Mouse (Mus musculus): ENCODE measurements around the gene Dnah12. TPM values are rescaled to one million over a fixed set of nuclear protein-coding genes. Genes with fewer than 3 reads are reported as not detected.
A peak's percentile ranks its signal among the peaks of the same experiment; 100 is the strongest.

The Dnah12 gene
- 0.01 and 0.06 TPM in 2 replicates for polyA plus RNA-seq (2016; fragmentation: Nextera tagmentation; extraction: Ambion mirVana)

DNA sequence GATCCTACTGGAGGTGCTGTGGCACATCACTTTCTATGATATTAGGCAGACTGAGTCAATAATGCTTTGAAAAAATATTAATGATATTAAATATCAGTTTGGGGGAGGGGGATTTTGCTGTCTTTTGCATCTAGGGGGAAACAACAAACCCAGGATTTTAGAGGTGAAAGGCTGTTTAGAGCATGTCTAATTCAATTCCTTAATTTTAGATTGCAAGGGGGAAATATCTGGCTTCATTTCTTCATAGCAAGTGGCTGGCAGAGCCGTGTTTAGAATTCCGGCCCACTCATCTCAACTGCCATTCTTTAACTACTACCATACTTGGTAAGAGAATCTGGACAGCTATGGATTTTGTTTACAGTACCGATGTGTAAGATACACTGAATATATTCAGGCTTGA lies at the start of gene Dnah12:
TSS of gene Dnah12 (plus strand) at position 301 of the 400 bp plus-strand sequence.
- no peak for ATAC-seq (ENCODE audit: insufficient number of reproducible peaks, insufficient read depth, low FRiP score, low TSS enrichment, low read depth)
- Histone ChIP-seq H3K36me3 (no peaks in the 10 kb centered on the region), H3K27ac (no peak within 1 kb of the TSS), H3K27me3 (no peaks in the 10 kb centered on the region), H3K4me3 (replicated peaks) (no peak within 1 kb of the TSS), H3K9me3 (no peaks in the 10 kb centered on the region), H3K4me2 (no peak within 1 kb of the TSS), H3K4me1 (replicated peaks) (no peaks in the 10 kb centered on the region), H3K9ac (replicated peaks) (no peak within 1 kb of the TSS)
- 92% methylated on average over 3 of the region's 3 CpGs for WGBS

- Histone ChIP-seq H3K4me3 (replicated peaks) (no peak overlapping the region; the same call in 1 of the 2 replicates), H3K36me3 (peaks cover 32% of the 10 kb centered on the region), H3K4me2 (peak overlapping the region; percentile 35), H3K4me1 (replicated peaks) (peaks cover 11% of the 10 kb centered on the region), H3K9ac (replicated peaks) (no peak overlapping the region), H3K9me3 (no peaks in the 10 kb centered on the region), H3K27ac (0 out of 2 replicates have a peak overlapping the region, but pooled peaks have one; percentile 25), H3K27me3 (no peaks in the 10 kb centered on the region)
- WGBS, result 37% methylated on average over 5 of the region's 5 CpGs
- no peak for ATAC-seq (ENCODE audit: insufficient number of reproducible peaks, insufficient read depth, low FRiP score, low TSS enrichment, low read depth)
Observed at GRCm38 (mm10) chr14:26645989-26646650, 47.0 kb upstream of the Dnah12 start.

GRCm38 (mm10) chr14:26647811-26648210 lies 45.3 kb upstream of the Dnah12 start:
- Histone ChIP-seq H3K27me3 (no peaks in the 10 kb centered on the region), H3K4me1 (replicated peaks) (peaks cover 11% of the 10 kb centered on the region), H3K9ac (replicated peaks) (no peak overlapping the region), H3K4me2 (no peak overlapping the region), H3K36me3 (peaks cover 45% of the 10 kb centered on the region), H3K9me3 (no peaks in the 10 kb centered on the region), H3K27ac (no peak overlapping the region), H3K4me3 (replicated peaks) (no peak overlapping the region)
- ATAC-seq (ENCODE audit: insufficient number of reproducible peaks, insufficient read depth, low FRiP score, low TSS enrichment, low read depth), result no peak
- WGBS, result 86% methylated on average over 2 of the region's 2 CpGs

DNA sequence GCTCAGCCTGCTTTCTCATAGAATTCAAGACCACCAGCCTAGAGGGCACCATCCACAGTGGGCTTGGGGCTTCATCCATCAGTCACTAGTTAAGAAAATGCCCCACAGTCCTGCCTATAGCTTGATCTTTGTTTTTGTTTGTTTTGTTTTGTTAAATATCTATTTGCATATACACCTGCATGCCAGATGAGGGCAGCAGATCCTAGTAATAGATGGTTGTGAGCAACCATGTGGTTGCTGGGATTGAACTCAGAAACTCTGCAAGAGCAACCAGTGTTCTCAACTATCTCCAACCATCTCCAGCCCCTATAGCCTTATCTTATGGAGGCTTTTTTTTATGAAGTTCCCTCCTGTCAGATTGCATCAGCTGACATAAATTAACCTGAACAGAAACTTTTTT lies 41.2 kb upstream of the Dnah12 start:
- Histone ChIP-seq H3K4me3 (replicated peaks) (no peak overlapping the region), H3K9me3 (no peaks in the 10 kb centered on the region), H3K4me2 (no peak overlapping the region), H3K27me3 (no peaks in the 10 kb centered on the region), H3K36me3 (peaks cover 77% of the 10 kb centered on the region), H3K27ac (no peak overlapping the region), H3K9ac (replicated peaks) (no peak overlapping the region), H3K4me1 (replicated peaks) (0 out of 2 replicates have a peak, but pooled peaks cover 3% of the 10 kb centered on the region)
- no peak for ATAC-seq (ENCODE audit: insufficient number of reproducible peaks, insufficient read depth, low FRiP score, low TSS enrichment, low read depth)

- peaks cover 53% of the 10 kb centered on the region for H3K36me3 ChIP-seq
- H3K4me2 ChIP-seq, result no peak overlapping the region
- no peak overlapping the region for H3K4me3 ChIP-seq (replicated peaks)
- no peak for ATAC-seq (ENCODE audit: insufficient number of reproducible peaks, insufficient read depth, low FRiP score, low TSS enrichment, low read depth)
- no peaks in the 10 kb centered on the region for H3K4me1 ChIP-seq (replicated peaks)
- H3K9ac ChIP-seq (replicated peaks), result no peak overlapping the region
- H3K27me3 ChIP-seq, result no peaks in the 10 kb centered on the region
- H3K9me3 ChIP-seq, result no peaks in the 10 kb centered on the region
- no peak overlapping the region for H3K27ac ChIP-seq
Observed at GRCm38 (mm10) chr14:26658178-26658577, 34.9 kb upstream of the Dnah12 start.

DNA sequence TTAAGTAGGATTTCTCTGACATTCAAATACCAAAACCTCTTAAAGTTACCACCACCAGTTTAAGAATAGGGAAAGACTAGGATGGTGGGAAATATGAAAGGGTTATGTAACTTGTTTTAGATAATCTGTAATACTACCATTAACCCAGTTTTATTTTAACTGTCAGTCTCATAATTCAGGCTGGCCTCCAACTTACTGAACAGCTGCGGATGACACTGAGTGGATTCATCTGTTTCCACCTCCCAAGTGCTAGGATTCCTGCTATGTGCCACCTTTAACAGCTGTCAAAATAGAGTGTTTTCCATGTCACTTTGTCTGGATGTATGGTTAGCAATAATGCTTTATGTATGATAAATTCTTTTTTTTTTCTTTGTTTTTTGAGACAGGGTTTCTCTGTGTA lies 32.8 kb upstream of the Dnah12 start:
- no peaks in the 10 kb centered on the region for H3K4me1 ChIP-seq (replicated peaks)
- no peak overlapping the region for H3K9ac ChIP-seq (replicated peaks)
- no peak overlapping the region for H3K4me3 ChIP-seq (replicated peaks)
- WGBS, result 98% methylated on average over 1 of the region's 1 CpGs
- H3K4me2 ChIP-seq, result no peak overlapping the region
- ATAC-seq (ENCODE audit: insufficient number of reproducible peaks, insufficient read depth, low FRiP score, low TSS enrichment, low read depth), result no peak
- H3K9me3 ChIP-seq, result no peaks in the 10 kb centered on the region
- H3K27me3 ChIP-seq, result no peaks in the 10 kb centered on the region
- H3K36me3 ChIP-seq, result peaks cover 46% of the 10 kb centered on the region
- H3K27ac ChIP-seq, result no peak overlapping the region

- H3K36me3 ChIP-seq, result peaks cover 44% of the 10 kb centered on the region
- 60% methylated on average over 3 of the region's 3 CpGs for WGBS
Observed at GRCm38 (mm10) chr14:26662016-26662415, 31.1 kb upstream of the Dnah12 start.

DNA sequence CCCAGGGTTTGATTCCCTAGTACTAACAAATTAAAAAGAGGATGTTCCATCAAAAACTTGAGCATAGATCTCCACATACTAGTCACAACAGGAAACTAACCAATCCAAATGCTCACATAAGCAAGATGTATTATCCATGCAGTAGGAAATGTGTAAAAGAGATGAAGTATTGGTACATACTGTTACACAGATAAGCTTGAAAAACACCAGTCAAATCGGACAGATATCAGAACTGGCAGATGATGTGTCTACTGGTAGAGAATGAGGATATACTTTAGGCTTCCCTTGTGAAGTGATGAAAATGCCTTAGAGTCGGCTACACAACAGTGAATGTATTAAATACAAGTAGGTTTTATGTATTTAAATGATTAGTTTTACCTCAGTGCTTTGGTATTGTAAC lies 30.6 kb upstream of the Dnah12 start:
- H3K4me3 ChIP-seq (replicated peaks), result no peak overlapping the region
- H3K9me3 ChIP-seq, result no peaks in the 10 kb centered on the region
- ATAC-seq (ENCODE audit: insufficient number of reproducible peaks, insufficient read depth, low FRiP score, low TSS enrichment, low read depth), result no peak
- H3K36me3 ChIP-seq, result peaks cover 39% of the 10 kb centered on the region
- no peak overlapping the region for H3K4me2 ChIP-seq
- no peaks in the 10 kb centered on the region for H3K27me3 ChIP-seq
- no peak overlapping the region for H3K9ac ChIP-seq (replicated peaks)
- H3K4me1 ChIP-seq (replicated peaks), result peaks cover 11% of the 10 kb centered on the region
- H3K27ac ChIP-seq, result no peak overlapping the region
- 92% methylated on average over 2 of the region's 2 CpGs for WGBS

More at GRCm38 (mm10) chr14:26662016-26662415, 31.1 kb upstream of the Dnah12 start:
- Histone ChIP-seq H3K4me3 (replicated peaks) (no peak overlapping the region), H3K9me3 (no peaks in the 10 kb centered on the region), H3K9ac (replicated peaks) (no peak overlapping the region), H3K27ac (0 out of 2 replicates have a peak overlapping the region, but pooled peaks have one; percentile 35), H3K4me1 (replicated peaks) (peaks cover 8% of the 10 kb centered on the region), H3K27me3 (no peaks in the 10 kb centered on the region), H3K4me2 (no peak overlapping the region)
- no peak for ATAC-seq (ENCODE audit: insufficient number of reproducible peaks, insufficient read depth, low FRiP score, low TSS enrichment, low read depth)

- no peaks in the 10 kb centered on the region for H3K27me3 ChIP-seq
- peaks cover 31% of the 10 kb centered on the region for H3K36me3 ChIP-seq
- no peak overlapping the region for H3K4me2 ChIP-seq
- WGBS, result 96% methylated on average over 2 of the region's 2 CpGs
- H3K4me1 ChIP-seq (replicated peaks), result peaks cover 21% of the 10 kb centered on the region
- H3K9me3 ChIP-seq, result no peaks in the 10 kb centered on the region
- ATAC-seq (ENCODE audit: insufficient number of reproducible peaks, insufficient read depth, low FRiP score, low TSS enrichment, low read depth), result no peak
- no peak overlapping the region for H3K27ac ChIP-seq
- H3K4me3 ChIP-seq (replicated peaks), result no peak overlapping the region
- H3K9ac ChIP-seq (replicated peaks), result no peak overlapping the region
Observed at GRCm38 (mm10) chr14:26663851-26664250, 29.2 kb upstream of the Dnah12 start.

DNA sequence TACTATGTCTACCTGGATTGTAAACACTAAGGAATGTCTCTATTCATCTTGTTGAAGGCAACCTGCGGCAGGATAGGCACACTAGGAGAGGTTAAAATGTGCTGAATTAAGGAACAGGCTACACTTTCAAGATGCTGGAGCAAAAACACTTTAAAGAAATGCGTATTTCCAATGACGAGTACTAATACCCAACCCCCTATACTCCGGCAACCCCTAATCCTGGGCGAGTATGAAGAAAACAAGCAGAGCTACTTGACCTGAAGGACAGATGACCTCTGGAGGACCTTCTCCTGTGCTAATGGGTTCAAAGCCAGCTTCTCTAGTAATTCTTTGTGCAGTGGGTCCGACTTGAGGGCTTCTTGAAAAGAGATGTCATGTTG lies 25.1 kb upstream of the Dnah12 start:
- Histone ChIP-seq H3K27ac (no peak overlapping the region), H3K36me3 (peaks cover 22% of the 10 kb centered on the region)

DNA sequence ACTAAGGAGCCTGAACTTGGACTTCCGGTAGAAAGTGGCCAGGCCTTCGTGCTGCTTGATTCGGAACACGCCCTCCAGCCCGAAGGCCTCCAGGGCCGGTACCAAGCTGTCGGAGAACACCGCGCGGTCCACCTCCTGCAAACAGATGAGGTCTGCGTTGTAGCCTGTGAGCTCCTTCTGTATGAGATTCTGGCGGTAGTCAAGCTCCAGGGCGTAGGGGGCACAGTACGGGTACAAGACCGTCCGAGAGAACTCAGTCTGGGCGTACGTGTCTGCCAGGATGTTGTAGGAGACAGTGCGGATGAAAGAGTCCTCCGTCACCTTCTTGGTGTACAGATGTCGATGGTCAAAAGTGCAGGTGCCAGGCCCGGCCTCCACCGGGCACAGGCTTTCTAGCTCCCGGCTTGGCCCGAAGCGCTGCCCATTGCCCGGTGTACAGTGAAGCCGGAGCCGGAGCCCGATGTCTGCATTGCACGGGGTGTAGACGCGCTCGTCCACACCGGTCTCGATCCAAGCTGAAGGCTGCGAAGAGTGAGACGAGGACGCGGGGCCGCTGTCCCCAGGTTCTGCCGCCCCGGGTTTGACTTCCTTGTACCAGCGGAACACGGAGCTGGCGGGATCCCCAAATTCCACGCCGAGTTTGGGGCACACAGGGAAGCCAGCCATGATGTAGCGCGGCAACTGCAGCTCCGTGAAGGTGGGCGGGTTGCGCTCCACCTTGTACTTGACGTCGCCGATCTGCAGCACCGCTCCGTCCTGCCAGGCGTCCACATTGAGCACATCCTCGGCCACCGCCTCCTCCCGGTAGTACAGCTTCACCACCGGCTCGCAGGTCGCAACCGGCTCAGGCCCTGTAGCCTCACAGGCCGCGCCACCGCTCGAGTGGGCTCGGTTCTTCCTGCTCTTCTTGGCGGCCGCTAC lies 24.4 kb upstream of the Dnah12 start:
- Histone ChIP-seq H3K9ac (replicated peaks) (peak overlapping the region; percentile 83), H3K27ac (peak overlapping the region; percentile 91), H3K27me3 (no peaks in the 10 kb centered on the region), H3K4me1 (replicated peaks) (peaks cover 25% of the 10 kb centered on the region), H3K4me2 (peak overlapping the region; percentile 99), H3K4me3 (replicated peaks) (peak overlapping the region; percentile 96), H3K9me3 (no peaks in the 10 kb centered on the region), H3K36me3 (peaks cover 22% of the 10 kb centered on the region)
- WGBS, result 1% methylated on average over 73 of the region's 73 CpGs
- no peak; the same call in 1 of the 2 replicates for ATAC-seq (ENCODE audit: insufficient number of reproducible peaks, insufficient read depth, low FRiP score, low TSS enrichment, low read depth)

More for the DNA sequence above, 25.1 kb upstream of the Dnah12 start:
- Histone ChIP-seq H3K27me3 (no peaks in the 10 kb centered on the region), H3K4me3 (replicated peaks) (peak overlapping the region; percentile 96), H3K4me1 (replicated peaks) (peaks cover 25% of the 10 kb centered on the region), H3K4me2 (peak overlapping the region; percentile 99), H3K9ac (replicated peaks) (peak overlapping the region; percentile 83), H3K9me3 (no peaks in the 10 kb centered on the region)
- WGBS, result 16% methylated on average over 6 of the region's 6 CpGs
- ATAC-seq (ENCODE audit: insufficient number of reproducible peaks, insufficient read depth, low FRiP score, low TSS enrichment, low read depth), result no peak
